Mouse (Mus musculus): Measurements from ENCODE around the gene Defb26. TPM values are rescaled to one million over a fixed set of nuclear protein-coding genes. Genes with fewer than 3 reads are reported as not detected.

The Defb26 gene
- polyA plus RNA-seq, 1 experiment from 2014 or later = not detected

DNA sequence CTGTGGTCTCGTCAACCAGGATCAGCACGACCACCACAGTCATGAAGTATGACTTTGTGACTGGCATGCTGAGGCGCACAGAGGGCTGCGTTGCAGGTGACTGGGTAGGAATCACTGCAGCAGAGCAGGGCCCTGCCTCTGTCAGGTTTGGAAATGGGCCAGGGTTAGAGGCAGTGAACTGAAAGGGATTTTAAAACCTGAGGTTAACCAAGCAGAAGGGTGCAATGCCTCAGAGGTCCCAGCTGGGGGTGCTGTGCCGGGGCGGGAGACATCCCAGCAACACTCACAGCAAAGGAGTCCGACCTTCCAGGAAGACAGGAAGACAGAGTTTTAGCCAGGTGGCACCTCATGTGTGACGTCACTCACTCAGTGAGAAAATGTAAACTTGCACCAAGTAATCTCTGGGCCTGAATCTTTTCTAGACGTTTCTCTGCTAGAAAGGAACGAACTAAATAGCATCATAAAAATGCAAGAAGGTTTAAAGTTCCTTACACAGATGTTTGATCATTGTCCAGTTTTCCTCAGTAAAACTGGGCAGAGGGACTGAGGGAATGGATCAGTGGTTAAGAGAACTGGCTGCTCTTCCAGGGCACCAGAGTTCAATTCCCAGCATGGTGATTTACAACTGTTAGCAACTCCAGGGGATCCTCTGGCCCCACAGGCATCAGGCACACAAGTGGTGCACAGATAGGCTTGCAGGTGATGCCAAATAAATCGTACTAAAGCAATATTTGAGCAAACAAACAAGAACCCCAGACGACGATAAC, 28.6 kb upstream of the Defb26 start, which contains the start of gene Defb29:
TSS of gene Defb29 (minus strand) at position 155 of the 767 bp plus-strand sequence.
- ATAC-seq (ENCODE audit: low read depth) (no peak), DNase-seq (ENCODE audit: low spot score) (no peak)
- Histone ChIP-seq H3K4me1 (ENCODE audit: control insufficient read depth, insufficient read depth, low read length) (no peaks in the 10 kb centered on the region), H3K4me3 (ENCODE audit: low read depth, low read length) (no peak within 1 kb of the TSS), H3K9me3 (ENCODE audit: control insufficient read depth, low read length) (no peaks in the 10 kb centered on the region), H3K36me3 (ENCODE audit: control insufficient read depth, insufficient read depth, low read length) (no peaks in the 10 kb centered on the region), H3K27me3 (replicated peaks; ENCODE audit: control insufficient read depth, insufficient read depth, low read length) (no peaks in the 10 kb centered on the region), H3K9ac (ENCODE audit: low read depth, low read length) (no peak within 1 kb of the TSS), H3K27ac (replicated peaks; ENCODE audit: low read depth, low read length) (no peak within 1 kb of the TSS), H3K4me2 (ENCODE audit: low read depth, low read length) (no peak within 1 kb of the TSS)
- 54% methylated on average over 13 of the region's 13 CpGs for WGBS

DNA sequence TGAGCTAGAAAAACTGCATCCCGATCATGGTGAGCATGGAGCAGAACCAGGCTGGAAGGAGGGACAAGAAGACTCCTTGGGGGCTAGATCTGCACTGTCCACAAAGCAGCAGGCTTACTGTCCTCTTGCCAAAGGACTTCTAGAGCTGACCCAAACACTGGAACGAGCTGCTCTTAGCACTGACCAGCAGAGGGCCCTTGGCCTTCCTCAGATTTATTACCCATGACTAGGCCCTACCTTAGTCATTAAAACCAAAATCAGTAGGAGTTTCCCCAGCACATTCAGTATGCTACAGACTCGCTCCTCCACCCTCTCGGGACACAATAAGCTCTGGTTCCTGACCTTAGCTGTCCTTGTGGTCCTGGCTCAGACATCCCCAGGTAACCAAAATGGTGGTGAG, 6.5 kb upstream of the Defb26 start, which contains the start of gene Defb28:
TSS of gene Defb28 (plus strand) at position 275 of the 400 bp plus-strand sequence.
- DNase-seq (ENCODE audit: low spot score) (no peak), ATAC-seq (ENCODE audit: low read depth) (no peak)
- no peaks in the 10 kb centered on the region for H3K4me1 ChIP-seq (ENCODE audit: control insufficient read depth, insufficient read depth, low read length)
- H3K4me2 ChIP-seq (ENCODE audit: low read depth, low read length) = no peak within 1 kb of the TSS
- H3K27me3 ChIP-seq (replicated peaks; ENCODE audit: control insufficient read depth, insufficient read depth, low read length) = no peaks in the 10 kb centered on the region
- H3K9me3 ChIP-seq (ENCODE audit: control insufficient read depth, low read length) = no peaks in the 10 kb centered on the region
- 76% methylated on average over 4 of the region's 4 CpGs for WGBS
- no peak within 1 kb of the TSS for H3K4me3 ChIP-seq (ENCODE audit: low read depth, low read length)
- H3K36me3 ChIP-seq (ENCODE audit: control insufficient read depth, insufficient read depth, low read length) = no peaks in the 10 kb centered on the region
- no peak within 1 kb of the TSS for H3K27ac ChIP-seq (replicated peaks; ENCODE audit: low read depth, low read length)
- H3K9ac ChIP-seq (ENCODE audit: low read depth, low read length) = no peak within 1 kb of the TSS

GRCm38 (mm10) chr2:152516084-152516483, 4.6 kb upstream of the Defb26 start:
- ATAC-seq (ENCODE audit: low read depth) = no peak
- no peaks in the 10 kb centered on the region for H3K4me1 ChIP-seq (ENCODE audit: control insufficient read depth, insufficient read depth, low read length)
- DNase-seq (ENCODE audit: low spot score) = peak; percentile 12
- no peaks in the 10 kb centered on the region for H3K27me3 ChIP-seq (replicated peaks; ENCODE audit: control insufficient read depth, insufficient read depth, low read length)
- H3K9ac ChIP-seq (ENCODE audit: low read depth, low read length) = no peak overlapping the region
- H3K27ac ChIP-seq (replicated peaks; ENCODE audit: low read depth, low read length) = no peak overlapping the region
- H3K36me3 ChIP-seq (ENCODE audit: control insufficient read depth, insufficient read depth, low read length) = no peaks in the 10 kb centered on the region
- H3K4me2 ChIP-seq (ENCODE audit: low read depth, low read length) = no peak overlapping the region
- H3K9me3 ChIP-seq (ENCODE audit: control insufficient read depth, low read length) = no peaks in the 10 kb centered on the region
- 57% methylated on average over 4 of the region's 4 CpGs for WGBS
- no peak overlapping the region for H3K4me3 ChIP-seq (ENCODE audit: low read depth, low read length)

- whole genome bisulfite sequencing = 90% methylated on average over 2 of the region's 2 CpGs
- ATAC-seq (ENCODE audit: low read depth) = no peak
These were observed 7.5 kb downstream of the Defb26 start for GRCm38 (mm10) chr2:152503950-152504349.

DNA sequence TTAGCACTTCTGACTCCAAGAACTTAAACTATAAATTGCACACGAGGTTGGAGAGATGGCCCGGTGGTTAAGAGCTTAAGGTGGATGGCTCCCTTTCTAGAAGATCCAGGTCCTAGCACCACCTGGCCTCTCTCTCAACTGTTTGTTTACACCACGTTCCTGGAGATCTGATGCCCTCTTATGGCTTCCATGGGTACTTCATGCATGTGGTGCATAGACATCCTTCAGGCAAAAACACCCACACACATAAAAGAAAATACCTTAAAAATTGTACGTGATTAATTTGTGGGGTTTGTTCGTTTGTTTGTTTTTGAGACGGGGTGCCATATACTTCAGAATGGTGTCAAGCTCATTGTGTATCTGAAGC, 10.6 kb downstream of the Defb26 start:
- no peaks in the 10 kb centered on the region for H3K9me3 ChIP-seq (ENCODE audit: control insufficient read depth, low read length)
- H3K4me1 ChIP-seq (ENCODE audit: control insufficient read depth, insufficient read depth, low read length) = no peaks in the 10 kb centered on the region
- no peak for DNase-seq (ENCODE audit: low spot score)
- H3K9ac ChIP-seq (ENCODE audit: low read depth, low read length) = no peak overlapping the region
- 72% methylated on average over 6 of the region's 6 CpGs for WGBS
- no peak overlapping the region for H3K4me3 ChIP-seq (ENCODE audit: low read depth, low read length)
- H3K27ac ChIP-seq (replicated peaks; ENCODE audit: low read depth, low read length) = no peak overlapping the region
- no peak for ATAC-seq (ENCODE audit: low read depth)
- no peaks in the 10 kb centered on the region for H3K27me3 ChIP-seq (replicated peaks; ENCODE audit: control insufficient read depth, insufficient read depth, low read length)
- no peaks in the 10 kb centered on the region for H3K36me3 ChIP-seq (ENCODE audit: control insufficient read depth, insufficient read depth, low read length)
- H3K4me2 ChIP-seq (ENCODE audit: low read depth, low read length) = no peak overlapping the region

More at GRCm38 (mm10) chr2:152503950-152504349, 7.5 kb downstream of the Defb26 start:
- H3K27me3 ChIP-seq (replicated peaks; ENCODE audit: control insufficient read depth, insufficient read depth, low read length) = no peaks in the 10 kb centered on the region
- no peak overlapping the region for H3K9ac ChIP-seq (ENCODE audit: low read depth, low read length)
- H3K4me3 ChIP-seq (ENCODE audit: low read depth, low read length) = no peak overlapping the region
- no peak for DNase-seq (ENCODE audit: low spot score)
- H3K9me3 ChIP-seq (ENCODE audit: control insufficient read depth, low read length) = no peaks in the 10 kb centered on the region
- no peak overlapping the region for H3K27ac ChIP-seq (replicated peaks; ENCODE audit: low read depth, low read length)
- H3K36me3 ChIP-seq (ENCODE audit: control insufficient read depth, insufficient read depth, low read length) = no peaks in the 10 kb centered on the region
- H3K4me1 ChIP-seq (ENCODE audit: control insufficient read depth, insufficient read depth, low read length) = no peaks in the 10 kb centered on the region
- H3K4me2 ChIP-seq (ENCODE audit: low read depth, low read length) = no peak overlapping the region

GRCm38 (mm10) chr2:152500204-152500862, 11.2 kb downstream of the Defb26 start:
- WGBS = 55% methylated on average over 7 of the region's 7 CpGs
- no peaks in the 10 kb centered on the region for H3K9me3 ChIP-seq (ENCODE audit: control insufficient read depth, low read length)
- no peak overlapping the region for H3K4me2 ChIP-seq (ENCODE audit: low read depth, low read length)
- H3K36me3 ChIP-seq (ENCODE audit: control insufficient read depth, insufficient read depth, low read length) = no peaks in the 10 kb centered on the region
- no peak overlapping the region for H3K27ac ChIP-seq (replicated peaks; ENCODE audit: low read depth, low read length)
- no peaks in the 10 kb centered on the region for H3K4me1 ChIP-seq (ENCODE audit: control insufficient read depth, insufficient read depth, low read length)
- no peak overlapping the region for H3K9ac ChIP-seq (ENCODE audit: low read depth, low read length)
- ATAC-seq (ENCODE audit: low read depth) (no peak), DNase-seq (ENCODE audit: low spot score) (peak; percentile 7)
- no peaks in the 10 kb centered on the region for H3K27me3 ChIP-seq (replicated peaks; ENCODE audit: control insufficient read depth, insufficient read depth, low read length)
- no peak overlapping the region for H3K4me3 ChIP-seq (ENCODE audit: low read depth, low read length)

DNA sequence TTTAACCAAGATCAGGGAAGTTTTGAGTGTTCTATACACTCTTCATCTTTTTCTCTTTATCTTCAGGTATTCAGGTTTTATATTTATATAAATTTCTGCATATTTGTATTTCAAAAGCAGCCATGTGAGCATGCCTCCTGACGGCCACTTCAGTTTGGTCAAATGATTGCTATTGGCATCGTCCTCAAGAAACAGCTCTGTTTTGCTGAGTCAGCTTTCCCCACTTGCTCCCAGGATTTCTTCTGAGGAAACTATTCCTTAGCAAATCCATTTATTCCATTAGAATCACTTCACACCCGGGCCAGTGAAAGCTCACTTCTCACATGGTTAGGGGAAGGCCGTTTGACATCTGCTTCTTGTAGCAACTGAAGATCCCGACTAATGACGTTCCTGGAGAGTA, 13.5 kb downstream of the Defb26 start:
- DNase-seq (ENCODE audit: low spot score) = no peak
- Histone ChIP-seq H3K27me3 (replicated peaks; ENCODE audit: control insufficient read depth, insufficient read depth, low read length) (no peaks in the 10 kb centered on the region), H3K9ac (ENCODE audit: low read depth, low read length) (no peak overlapping the region), H3K4me3 (ENCODE audit: low read depth, low read length) (no peak overlapping the region), H3K4me1 (ENCODE audit: control insufficient read depth, insufficient read depth, low read length) (no peaks in the 10 kb centered on the region), H3K36me3 (ENCODE audit: control insufficient read depth, insufficient read depth, low read length) (no peaks in the 10 kb centered on the region), H3K27ac (replicated peaks; ENCODE audit: low read depth, low read length) (no peak overlapping the region), H3K4me2 (ENCODE audit: low read depth, low read length) (no peak overlapping the region), H3K9me3 (ENCODE audit: control insufficient read depth, low read length) (no peaks in the 10 kb centered on the region)
- WGBS = 69% methylated on average over 6 of the region's 6 CpGs
- no peak for ATAC-seq (ENCODE audit: low read depth)

- H3K4me1 ChIP-seq (ENCODE audit: control insufficient read depth, insufficient read depth, low read length) = no peaks in the 10 kb centered on the region
- ATAC-seq (ENCODE audit: low read depth) (no peak), DNase-seq (ENCODE audit: low spot score) (no peak)
- H3K36me3 ChIP-seq (ENCODE audit: control insufficient read depth, insufficient read depth, low read length) = no peaks in the 10 kb centered on the region
- no peak overlapping the region for H3K4me2 ChIP-seq (ENCODE audit: low read depth, low read length)
- 80% methylated on average over 6 of the region's 6 CpGs for WGBS
- H3K9ac ChIP-seq (ENCODE audit: low read depth, low read length) = no peak overlapping the region
- no peaks in the 10 kb centered on the region for H3K9me3 ChIP-seq (ENCODE audit: control insufficient read depth, low read length)
- no peaks in the 10 kb centered on the region for H3K27me3 ChIP-seq (replicated peaks; ENCODE audit: control insufficient read depth, insufficient read depth, low read length)
- no peak overlapping the region for H3K4me3 ChIP-seq (ENCODE audit: low read depth, low read length)
- H3K27ac ChIP-seq (replicated peaks; ENCODE audit: low read depth, low read length) = no peak overlapping the region
These were observed 18.3 kb downstream of the Defb26 start for GRCm38 (mm10) chr2:152493151-152493550.

GRCm38 (mm10) chr2:152490038-152490437, 21.5 kb downstream of the Defb26 start, which contains the start of gene Defb22:
TSS of gene Defb22 (minus strand) at chr2:152490138.
- Histone ChIP-seq H3K36me3 (ENCODE audit: control insufficient read depth, insufficient read depth, low read length) (no peaks in the 10 kb centered on the region), H3K27me3 (replicated peaks; ENCODE audit: control insufficient read depth, insufficient read depth, low read length) (no peaks in the 10 kb centered on the region), H3K4me3 (ENCODE audit: low read depth, low read length) (no peak within 1 kb of the TSS), H3K4me2 (ENCODE audit: low read depth, low read length) (no peak within 1 kb of the TSS), H3K9me3 (ENCODE audit: control insufficient read depth, low read length) (no peaks in the 10 kb centered on the region), H3K4me1 (ENCODE audit: control insufficient read depth, insufficient read depth, low read length) (no peaks in the 10 kb centered on the region), H3K27ac (replicated peaks; ENCODE audit: low read depth, low read length) (no peak within 1 kb of the TSS), H3K9ac (ENCODE audit: low read depth, low read length) (no peak within 1 kb of the TSS)
- no peak for DNase-seq (ENCODE audit: low spot score)
- no peak for ATAC-seq (ENCODE audit: low read depth)
